Mouse (Mus musculus) adrenal gland, postnatal 4 days (tissue): ENCODE data around the gene Rhbdd1. TPM values are rescaled to one million over a fixed set of nuclear protein-coding genes. Genes with fewer than 3 reads are reported as not detected.
A peak's percentile ranks its signal among the peaks of the same experiment; 100 is the strongest.

Source experiments
- DNase-seq, 2 experiments: peaks; one replicate each; pipeline ENCODE4 v3.0.0; 2021 to 2022; ENCODE audit warnings: low spot score in 2 of 2, mixed read lengths in 2 of 2
- long read RNA-seq, 2 experiments: library from polyadenylated mRNA; stranded (forward); transcript quantifications; one replicate each; pipeline ENCODE4 v2.0.0; 2021
- total RNA-seq, 2 experiments: library from RNA; stranded (reverse); gene quantifications; 2 replicates each; pipeline ENCODE4 v1.2.3; 2021

Gene Rhbdd1
- total RNA-seq: 10 to 100 TPM; 24.2 to 24.3 TPM
- long read RNA-seq, experiment 1, partial matches to known transcripts: 4 of 7 reads
- long read RNA-seq, experiment 1, other reads (novel, unspliced or antisense): 0 of 7 reads
- long read RNA-seq, experiment 2, transcript Rhbdd1-201 (7 exons, 3,636 nt): major isoform, 7 of 13 reads
- long read RNA-seq, experiment 2, partial matches to known transcripts: 4 of 13 reads
- long read RNA-seq, experiment 2, other reads (novel, unspliced or antisense): 2 of 13 reads

DNA sequence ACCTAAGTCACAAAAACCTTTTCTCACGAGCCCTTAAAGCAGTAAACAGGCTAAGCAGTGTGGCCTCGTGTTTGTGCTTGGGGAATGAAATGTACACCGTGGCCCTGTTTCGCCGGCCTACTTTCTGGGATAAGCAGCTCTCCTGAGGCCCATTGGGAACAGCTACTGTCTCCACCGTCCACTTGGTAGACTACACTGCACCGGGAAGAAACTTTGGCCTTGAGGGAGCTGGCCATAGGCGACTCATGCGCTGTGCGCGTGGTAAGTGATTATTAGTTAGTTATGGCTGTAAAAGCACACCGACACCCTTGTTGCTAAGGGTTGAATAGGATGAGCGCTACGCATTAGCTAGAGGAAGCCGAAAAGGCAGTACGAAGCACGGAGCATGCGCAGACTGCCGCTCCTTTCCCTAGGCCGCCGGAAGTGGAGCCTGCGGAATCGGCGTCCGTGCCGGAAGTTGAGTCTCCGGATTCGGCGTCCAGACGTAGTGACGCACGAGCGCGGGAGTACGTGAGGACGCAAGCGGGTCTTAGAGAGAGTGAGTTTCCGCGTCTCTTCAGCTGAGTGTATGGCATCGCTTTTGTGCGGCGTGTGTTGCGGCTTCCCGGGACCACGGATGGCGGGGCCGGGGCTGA lies at the start of gene Rhbdd1:
Rhbdd1 (plus strand) TSS at position 342 of the 635 bp plus-strand sequence.
- peak; percentile 86 to 94 for DNase-seq

DNA sequence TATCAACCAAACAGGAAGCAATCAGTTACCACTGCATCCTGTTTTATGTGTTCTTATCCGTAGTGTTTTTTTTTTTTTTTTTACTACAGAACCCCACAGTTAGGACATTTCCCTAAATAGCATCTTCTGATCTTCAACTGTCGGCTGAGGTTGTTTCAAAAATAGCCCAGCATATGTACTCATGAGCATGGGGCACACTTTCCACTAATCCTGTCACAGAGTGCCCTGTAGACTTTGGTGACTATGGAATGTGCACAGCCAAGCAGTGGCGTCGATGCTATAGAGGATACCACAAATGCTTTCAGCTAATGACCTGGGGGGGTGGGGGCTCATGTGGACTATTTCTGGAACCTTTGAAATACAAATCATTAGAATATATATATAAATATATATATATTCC lies 48.7 kb upstream of the Rhbdd1 start:
- DNase-seq: no peak

DNA sequence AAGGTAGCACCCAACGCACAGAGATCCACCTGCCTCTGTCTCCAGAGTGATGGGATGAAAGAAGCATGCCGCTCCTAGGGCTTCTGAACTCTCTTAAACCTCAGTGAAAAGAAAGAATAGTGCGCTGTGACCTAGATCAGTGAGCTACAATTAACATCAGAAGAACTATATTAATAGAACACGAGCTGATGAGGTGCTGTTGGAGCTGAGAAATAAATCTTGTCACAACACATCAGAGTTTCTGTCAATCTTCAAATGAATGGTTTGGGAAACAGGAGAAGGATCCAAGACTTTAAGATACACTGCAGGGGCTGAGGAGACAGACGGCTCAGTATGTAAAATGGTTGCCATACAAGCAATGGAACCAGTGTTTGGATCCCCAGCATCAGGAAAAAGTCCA lies 44.0 kb upstream of the Rhbdd1 start:
- DNase-seq: no peak

DNA sequence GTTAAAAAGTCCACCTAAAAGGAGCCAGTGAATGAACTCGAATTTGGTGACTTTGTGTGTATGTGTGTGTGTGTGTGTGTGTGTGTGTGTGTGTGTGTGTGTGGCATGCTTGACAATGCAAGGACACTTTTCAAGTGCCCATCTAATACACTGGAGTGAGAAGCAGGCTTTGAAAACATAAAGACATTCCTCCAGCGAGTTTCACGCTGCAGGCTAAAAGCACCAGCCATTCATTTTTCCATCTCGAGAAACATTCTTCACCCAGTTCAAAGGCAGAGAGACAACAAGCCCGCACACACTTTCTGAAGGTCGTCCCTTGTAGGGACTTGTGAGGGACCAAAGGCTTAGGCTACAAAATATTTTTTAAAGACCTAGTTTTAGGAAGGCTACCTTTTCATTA lies 42.7 kb upstream of the Rhbdd1 start:
- DNase-seq: no peak

DNA sequence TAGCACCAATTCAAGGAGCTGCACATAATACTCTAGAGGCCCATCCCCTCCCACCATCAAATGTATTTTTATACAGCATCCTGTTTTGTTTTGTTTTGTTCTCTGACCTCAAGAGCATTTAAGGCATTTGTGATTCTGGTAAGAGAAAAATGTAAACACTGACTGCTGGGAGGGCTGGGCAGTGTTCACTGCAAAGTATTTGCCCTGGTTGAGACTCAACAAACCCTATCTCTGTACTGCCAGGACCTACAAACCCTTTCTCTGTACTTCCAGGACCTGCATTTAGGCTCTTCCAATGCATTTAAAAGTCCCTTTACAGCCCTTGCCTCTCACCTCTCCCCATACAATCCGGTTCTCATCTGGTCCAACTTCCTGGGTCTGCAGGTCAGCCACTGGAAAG lies 41.9 kb upstream of the Rhbdd1 start:
- no peak for DNase-seq

DNA sequence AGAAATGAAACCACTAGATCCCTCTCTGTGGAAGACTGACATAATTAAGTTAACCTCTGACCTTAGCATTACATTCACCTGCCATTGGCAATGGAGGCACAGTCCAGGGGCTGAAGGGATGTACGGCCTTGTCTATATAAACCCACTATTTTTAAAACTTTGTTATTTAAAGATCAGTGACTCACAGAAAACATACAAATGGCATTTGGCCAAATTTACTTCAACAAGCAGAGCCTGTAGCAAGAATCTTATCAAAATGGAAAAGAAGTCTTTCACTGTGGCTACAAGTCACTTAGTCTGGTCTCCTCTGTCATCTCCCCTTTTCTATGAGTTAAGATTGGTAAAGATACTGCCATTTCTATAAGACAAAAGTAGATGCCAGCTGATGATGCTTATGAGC lies 36.5 kb upstream of the Rhbdd1 start:
- no peak for DNase-seq

DNA sequence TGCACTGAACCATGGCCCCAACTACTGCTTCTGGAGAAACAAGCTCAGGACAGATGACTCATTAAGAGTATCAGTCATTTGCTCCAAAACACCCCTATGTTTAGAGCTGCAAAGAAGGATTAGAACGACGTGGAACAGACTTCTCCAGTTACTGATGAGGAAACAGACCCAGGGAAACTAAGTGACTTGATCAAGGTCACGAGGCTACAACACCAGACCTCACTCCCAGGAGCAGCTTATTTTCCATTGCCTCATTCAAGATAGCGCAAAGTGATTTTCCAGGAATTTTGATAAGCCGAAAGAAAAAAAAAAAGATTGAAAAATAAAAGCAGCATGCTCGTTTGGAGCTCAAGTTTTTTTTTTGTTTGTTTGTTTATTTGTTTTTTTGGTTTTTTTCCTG lies 34.4 kb upstream of the Rhbdd1 start:
- no peak for DNase-seq

DNA sequence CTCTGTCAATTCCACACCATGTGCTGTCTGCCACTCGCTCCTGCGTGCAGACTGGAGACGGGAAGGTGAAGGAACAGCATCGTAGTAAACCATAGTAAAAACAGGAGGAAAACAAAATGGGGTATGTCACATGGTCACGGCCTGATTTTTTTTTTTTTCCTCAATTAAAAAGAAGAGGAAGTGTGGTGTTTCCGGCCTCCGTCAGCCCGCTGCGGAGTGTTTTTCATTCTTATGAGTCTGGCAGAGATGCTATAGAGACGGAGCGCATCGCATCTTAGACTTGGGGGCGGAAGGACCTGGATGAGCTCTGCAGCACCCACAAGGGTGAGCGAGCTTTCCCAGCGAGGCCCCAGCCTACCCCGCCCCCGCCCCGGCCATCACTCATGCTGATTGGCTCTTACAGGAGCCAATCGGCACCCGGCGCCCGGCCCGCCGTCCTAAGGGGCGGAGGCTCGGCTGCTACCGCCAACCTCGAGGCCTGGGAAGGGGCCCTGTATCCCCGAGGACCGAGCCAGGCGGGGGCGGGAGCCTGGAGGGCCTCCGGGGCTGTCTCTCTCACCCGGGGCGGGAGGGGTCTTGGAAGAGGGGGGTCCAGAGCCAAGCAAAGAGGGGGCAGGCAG lies 33.1 kb upstream of the Rhbdd1 start:
- peak; percentile 78 to 80 for DNase-seq

DNA sequence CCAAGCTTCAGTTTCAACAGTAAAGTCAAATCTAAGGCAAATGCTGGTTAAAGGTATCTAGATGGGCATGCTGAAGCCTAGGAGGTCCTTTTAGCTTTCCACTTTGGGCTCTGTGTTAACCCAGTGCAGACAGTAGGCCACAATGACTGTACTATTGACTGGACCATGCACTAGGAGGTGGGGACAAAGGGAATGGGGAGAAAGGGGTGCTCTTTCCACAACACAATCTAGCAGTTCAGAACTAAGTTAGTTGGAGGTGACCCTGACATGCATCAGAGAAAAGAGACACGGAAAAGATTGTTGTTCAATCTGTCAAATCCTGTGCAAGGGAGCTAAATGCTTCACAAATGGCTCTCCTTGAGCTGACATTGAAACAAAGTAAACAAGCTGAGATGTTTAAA lies 32.4 kb upstream of the Rhbdd1 start:
- DNase-seq: no peak

DNA sequence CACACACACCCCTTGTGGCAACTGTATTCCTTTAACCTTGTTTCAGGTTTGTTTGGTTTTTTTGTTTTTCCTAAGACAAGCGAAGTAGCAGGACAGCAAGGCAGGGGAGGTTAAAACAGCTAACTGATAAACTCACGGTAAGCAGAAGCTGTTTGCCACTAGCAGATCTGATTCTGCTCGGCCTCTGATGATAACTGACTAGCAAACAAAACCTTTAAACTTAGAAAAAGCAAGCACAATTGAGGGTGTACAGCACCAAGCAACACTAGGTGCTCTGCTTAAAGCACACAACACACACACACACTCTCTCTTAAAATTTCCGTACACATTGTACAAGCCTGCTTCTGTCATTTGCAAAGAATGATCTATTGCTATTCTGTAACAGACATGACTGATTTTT lies 31.8 kb upstream of the Rhbdd1 start:
- no peak for DNase-seq

DNA sequence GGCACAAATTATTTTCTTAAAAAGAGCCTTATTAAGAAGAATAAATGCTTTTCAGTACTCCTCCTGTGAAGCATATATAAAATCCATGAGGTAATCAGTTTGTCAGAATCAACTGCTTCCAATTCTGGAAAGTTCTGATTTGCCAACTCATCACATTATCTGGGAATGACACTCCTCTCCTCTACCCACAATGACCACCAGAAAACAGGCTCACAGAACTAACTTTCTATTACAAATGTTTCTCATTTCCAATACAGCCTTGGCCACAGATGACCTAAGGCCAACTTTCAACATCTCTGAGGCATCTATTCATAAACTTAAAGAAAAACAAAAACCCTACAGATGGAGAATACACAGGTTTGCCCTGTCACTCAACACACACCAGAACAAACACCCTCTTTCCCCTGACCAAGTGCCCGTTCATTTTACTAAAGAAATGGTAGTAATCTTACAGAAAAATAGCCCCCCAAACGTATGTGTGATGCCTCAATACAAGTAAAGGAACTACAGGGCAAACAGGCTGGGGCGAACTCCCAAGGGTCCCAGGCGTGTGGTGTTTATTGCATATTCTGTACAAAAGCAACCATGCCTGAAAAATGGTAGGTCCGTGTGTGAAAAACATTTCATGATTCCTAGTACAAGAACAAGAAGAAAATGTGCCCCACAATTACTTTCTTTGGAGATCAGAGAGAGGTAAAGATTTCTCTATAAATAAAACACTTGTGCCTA lies 30.6 kb upstream of the Rhbdd1 start:
- DNase-seq: no peak

DNA sequence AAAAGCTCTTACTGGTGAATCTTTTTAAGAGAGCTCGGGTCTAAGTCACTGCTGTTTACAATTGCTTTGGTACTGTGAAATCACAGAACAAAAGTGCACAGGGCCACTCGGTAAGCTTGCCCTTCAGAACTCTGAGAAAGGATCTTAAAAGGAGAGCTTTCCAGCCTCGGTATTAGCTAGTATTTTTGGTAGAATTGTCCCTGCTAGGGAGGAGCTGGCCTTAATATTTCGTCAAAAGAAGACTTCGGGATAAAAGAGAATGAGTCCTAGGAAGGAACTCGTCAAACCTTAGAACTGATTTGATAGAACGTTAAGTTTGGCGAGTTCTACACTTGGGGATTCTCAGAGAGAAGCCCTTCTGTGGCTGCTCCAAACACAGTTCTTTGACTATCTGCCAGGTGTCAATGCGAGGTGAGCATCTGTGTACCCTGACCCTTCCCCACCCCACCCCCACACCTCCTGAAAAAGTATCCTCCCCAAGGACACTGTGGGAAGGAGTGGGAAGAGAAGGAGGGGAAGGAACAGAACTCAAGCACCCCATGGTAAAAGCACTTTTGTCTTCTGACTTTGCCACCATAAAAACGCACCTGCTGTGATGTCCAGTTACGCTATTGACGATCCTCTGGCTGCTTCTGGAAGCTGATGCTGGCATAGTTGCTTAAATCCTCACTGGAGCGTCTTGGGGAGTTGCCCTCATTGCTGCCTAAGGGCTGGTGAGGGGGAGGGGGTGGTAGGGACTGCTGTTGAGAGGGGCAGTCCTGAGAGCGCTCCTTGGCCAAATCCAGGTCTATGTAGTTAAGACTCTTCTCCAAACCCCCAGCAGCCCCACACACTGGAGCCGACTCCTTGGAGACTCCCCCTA lies 29.8 kb upstream of the Rhbdd1 start:
- no peak for DNase-seq

DNA sequence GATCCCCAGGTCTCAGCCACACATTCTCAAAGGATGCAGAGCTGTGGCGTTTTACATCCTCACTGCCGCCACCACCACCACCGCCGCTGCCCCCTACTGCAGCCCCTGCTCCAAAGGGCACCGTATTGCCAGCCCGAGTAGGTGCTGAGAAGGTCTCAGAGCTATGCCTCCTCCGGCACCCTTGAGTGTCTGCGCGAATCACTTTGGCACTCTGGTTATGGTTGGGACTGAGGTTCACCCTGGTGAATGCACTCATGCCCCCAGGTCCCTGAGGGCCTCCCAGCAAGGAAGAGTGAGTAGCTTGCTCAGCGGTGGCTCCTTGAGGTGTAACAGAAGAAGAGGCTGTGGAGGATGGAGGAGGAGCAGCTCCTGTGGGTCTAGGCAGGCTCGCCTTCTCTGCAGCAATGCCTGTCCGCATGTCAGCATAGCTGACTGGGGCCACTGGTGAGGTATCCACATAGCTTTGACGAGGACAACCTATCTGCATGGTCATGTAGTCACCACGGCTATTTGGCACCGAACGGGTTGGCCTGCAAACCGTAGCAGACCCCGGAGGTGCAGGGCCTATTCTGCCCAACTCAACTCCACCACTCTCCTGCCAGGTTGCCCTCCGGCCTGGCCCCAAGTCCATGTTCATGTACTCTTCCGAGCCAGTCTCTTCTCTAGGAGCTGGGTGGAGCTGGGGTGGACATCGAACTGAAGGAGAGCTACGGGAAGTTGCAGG lies 29.0 kb upstream of the Rhbdd1 start:
- no peak for DNase-seq

DNA sequence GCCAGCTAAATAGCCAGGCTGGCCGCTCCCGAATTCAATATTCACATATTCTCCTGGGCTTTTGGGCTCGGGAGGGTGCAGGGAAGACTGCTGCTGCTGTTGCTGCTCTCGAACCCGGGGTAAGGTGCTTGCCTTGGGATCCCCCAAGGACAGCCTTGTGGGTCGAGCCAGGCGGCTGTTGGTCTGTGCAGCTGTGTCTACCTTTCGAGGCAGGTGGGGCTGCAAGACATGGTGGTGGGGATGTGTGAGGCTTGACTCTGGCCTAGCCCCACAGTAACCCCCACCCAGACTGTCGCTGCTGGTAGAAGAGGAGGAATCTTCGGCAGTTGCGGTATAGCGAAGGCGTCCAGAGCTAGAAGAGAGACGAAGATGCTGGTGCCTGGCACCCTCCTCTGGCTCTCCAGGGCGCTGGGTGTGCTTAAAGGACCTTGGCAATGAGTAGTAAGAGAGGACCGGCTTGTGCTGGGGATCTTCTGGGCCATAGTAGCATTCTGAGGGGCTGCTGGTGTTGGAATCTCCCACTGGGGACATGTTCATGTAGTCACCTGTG lies 28.4 kb upstream of the Rhbdd1 start:
- no peak for DNase-seq

DNA sequence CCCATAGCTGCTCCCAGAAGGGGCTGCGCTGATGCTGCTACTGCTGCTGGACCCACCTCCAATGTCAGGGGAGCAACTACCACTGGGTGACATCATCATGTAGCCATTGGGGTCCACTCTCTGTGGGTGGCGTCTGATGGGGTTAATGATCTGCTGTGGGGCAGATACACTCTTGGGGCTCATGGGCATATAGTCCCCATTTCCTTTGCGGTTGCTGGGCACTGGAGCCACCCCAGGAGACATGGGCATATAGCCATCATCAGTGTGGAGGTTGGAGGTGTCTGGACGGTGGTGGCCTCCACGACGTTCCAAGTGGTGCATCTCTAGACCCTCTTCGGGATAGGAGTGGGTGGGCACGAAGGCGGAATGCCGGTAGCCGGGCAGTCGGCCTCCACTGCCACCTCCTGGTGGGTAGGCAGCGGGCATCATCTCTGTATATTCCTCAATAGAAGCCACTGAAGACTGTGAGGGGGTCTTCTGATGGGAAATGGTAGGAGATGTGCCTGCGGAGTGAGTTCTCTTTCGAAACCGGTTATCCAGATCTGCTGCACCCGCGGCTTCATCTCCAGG lies 27.7 kb upstream of the Rhbdd1 start:
- DNase-seq: no peak

DNA sequence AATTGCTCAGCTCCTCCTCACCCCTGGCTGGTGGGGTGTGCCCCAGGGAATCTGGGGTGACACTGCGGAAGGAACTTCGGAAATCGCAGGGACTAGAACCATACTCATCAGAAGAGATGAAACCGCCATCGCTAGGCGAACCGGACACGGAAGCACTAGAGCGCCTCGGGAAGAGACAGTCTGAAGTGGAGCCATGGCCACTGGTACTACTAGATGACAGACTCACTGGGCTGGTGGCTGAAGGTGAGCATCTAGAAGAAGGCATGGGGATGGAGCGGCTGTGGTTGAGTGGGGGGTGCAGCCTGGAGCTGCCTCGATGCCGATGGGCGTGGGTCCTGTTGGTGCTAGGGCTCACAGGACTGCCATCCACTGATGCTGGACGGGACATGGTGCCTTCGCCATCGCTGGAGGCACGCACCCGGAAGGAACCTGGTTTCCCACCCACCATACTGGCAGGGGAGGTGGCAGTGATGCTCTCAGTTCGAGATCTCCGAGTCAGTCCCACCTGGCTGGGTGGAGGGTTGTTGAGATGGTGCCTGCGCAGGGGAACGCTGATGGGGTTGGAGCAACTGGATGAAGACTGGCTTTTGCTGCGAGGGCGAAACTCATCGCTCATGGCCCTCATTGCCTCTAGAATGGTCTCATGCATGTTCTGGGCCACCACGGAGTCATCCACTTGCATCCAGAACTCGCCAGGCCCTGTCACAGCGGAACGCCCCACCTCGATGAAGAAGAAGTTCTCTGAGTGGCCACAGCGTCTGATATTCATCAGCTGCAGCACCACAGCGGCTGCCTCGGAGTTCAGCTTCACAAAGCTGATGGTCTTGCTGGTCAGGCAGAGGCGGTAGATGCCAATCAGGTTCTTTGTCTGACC lies 26.9 kb upstream of the Rhbdd1 start:
- DNase-seq: no peak

DNA sequence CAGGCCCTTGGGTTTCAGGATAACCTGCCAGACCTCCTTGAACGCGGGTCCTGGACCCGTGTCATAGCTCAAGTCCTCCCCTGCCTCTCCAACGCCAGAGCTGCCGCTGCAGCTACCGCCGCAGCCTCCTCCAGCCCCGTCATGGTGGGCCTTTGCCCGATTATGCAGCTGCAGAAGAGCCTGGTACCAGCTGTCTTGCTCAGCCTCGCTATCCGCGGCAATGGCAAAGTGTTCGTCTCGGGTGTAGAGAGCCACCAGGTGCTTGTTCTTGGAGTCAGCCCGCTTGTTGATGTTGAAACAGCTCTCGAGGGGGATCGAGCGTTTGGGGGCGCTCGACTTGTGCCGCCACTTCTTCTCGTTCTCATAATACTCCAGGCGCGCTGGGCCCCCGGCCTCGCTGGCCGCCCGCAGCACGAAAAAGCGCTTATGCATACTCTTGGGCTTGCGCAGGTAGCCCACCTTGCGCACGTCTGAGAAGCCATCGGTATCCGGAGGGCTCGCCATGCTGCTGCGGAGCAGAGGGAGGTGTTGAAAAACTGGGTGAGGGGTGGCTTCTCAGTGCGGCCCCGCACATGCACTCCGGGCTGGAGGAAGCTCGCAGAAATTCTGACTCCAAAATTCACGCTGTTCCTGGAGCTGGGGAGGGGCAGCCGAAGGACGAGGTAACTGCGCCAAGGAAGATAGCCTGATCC lies 26.1 kb upstream of the Rhbdd1 start:
- DNase-seq: no peak

DNA sequence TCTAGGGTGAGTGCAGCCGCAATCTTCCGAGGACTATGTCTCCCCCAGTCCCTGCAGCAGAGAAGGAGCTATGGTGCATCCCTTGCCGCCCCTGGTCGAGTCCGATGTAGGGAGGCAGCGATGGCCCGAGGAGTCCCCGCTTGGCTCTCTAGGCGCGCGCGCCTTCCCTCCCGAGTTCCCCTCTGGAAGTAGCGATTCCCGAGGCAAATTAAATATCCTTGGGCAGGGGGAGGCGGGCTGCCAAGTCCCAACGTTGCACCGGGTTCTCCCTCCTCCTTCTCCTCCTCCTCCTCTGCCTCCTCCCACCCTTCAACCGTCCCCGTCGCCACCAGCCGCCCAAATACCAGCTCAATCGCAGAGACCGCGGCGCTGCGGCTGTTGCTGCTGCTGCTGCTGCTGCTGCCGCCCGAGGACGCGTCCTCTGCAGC lies 25.5 kb upstream of the Rhbdd1 start:
- peak in 1 of 2 experiments; percentile 55 for DNase-seq
